Mouse (Mus musculus) spleen, adult 18-20 months (tissue): ENCODE data around the gene Haus7.

Source experiments
- DNase-seq, 2 experiments: peaks; one replicate each; pipeline ENCODE4 v3.0.0; 2022; ENCODE audit warnings: mixed read lengths in 2 of 2

The Haus7 gene

GRCm38 (mm10) chrX:73458877-73459392 is at the start of gene Haus7:
Gene Haus7 (minus strand): TSS chrX:73459044.
- DNase-seq, result peak; percentile 75 to 86

- DNase-seq, result no peak
These were observed 47.7 kb upstream of the Haus7 start for GRCm38 (mm10) chrX:73506577-73506976.

DNA sequence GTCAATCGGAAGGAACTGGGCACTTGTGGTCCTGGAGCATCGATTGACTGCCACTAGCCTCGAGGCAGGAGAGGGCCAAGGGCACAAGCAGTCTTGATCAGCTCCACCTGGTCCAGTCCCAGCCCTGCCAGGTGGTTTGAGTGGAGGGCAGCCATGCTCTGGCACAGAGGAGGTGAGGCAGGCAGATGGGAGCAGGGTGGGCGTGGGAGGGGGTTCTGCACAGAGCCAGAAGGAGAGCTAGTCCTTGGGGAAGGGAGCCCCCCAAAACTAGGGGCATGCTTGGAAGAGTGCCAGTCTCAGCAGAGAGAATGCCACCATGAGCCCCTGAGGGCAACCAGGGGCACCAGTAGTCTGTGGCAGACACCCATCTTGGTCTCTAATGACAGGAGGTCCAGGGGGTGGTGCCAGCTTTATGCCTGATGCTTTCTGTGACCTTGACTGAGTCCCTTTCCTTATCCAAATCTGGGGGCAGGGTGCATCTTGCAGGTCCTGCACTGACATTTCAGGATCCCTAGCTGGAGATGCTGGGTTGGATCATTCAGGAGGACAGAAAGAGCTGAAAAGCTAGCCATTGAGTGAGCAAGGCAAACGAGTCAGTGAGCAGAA is 46.4 kb upstream of the Haus7 start:
- DNase-seq, result no peak

GRCm38 (mm10) chrX:73496746-73497145 is 37.9 kb upstream of the Haus7 start:
- DNase-seq, result no peak

DNA sequence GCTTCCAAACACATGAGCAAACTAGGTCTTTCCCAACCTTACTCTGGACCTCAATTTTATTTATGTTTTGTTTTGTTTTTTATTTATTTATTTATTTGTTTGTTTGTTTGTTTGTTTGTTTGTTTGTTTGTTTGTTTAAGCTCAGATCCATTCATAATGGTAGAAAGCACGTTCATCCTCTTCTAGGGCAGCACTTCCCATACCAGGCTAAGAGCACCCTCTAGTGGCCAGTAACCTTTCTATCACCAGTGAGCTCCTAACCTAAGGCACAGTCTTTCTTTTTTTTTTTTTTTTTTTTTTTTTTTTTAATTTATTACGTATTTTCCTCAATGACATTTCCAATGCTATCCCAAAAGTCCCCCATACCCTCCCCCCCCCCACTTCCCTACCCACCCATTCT is 34.7 kb upstream of the Haus7 start:
- peak in 1 of 2 experiments; percentile 14 for DNase-seq

DNA sequence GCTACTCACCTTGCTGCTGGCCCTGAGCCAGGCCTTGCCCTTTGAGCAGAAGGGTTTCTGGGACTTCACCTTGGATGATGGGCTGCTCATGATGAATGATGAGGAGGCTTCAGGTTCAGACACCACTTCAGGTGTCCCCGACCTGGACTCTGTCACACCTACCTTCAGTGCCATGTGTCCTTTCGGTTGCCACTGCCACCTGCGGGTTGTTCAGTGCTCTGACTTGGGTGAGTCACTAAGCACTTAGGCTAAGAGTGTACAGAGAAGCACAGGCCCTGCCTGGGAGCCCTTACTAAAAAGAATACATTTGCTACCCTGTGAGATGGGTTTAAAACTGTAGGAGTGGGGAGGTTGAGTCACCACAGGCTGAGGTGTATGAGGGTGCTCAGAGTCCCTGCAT is 32.0 kb upstream of the Haus7 start:
- DNase-seq, result no peak

GRCm38 (mm10) chrX:73490186-73490585 is 31.3 kb upstream of the Haus7 start:
- no peak for DNase-seq

GRCm38 (mm10) chrX:73486920-73487319 is 28.1 kb upstream of the Haus7 start:
- no peak for DNase-seq

DNA sequence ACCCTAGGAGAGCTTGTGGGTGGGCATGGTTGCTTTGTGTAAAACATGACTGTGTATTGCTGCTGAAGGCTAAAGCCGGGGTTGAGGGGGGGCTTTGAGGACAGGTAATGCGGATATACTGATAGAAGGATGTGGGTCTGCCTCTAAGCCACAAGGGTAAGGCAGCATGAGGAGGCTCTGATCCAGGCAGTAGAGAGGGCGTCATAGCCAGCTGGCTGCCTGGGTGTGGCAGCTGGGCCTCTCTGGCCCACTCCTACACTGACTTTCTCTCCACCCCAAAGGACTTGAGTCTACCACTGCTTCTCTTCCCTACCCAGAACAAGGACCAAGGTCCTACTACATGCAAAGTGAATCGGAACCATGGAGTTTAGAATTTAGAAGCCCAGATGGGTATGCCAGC is 26.0 kb upstream of the Haus7 start:
- DNase-seq, result no peak

GRCm38 (mm10) chrX:73484076-73484475 is 25.2 kb upstream of the Haus7 start:
- DNase-seq, result no peak

GRCm38 (mm10) chrX:73483484-73483810 is 24.6 kb upstream of the Haus7 start, which contains the start of gene Bgn:
Gene Bgn (plus strand): TSS chrX:73483602.
- no peak for DNase-seq

- DNase-seq, result no peak
These were observed 24.0 kb upstream of the Haus7 start for GRCm38 (mm10) chrX:73482643-73483483.

GRCm38 (mm10) chrX:73480334-73480733 is 21.5 kb upstream of the Haus7 start:
- no peak for DNase-seq

- no peak for DNase-seq
These were observed 20.8 kb upstream of the Haus7 start for GRCm38 (mm10) chrX:73479656-73480055.

DNA sequence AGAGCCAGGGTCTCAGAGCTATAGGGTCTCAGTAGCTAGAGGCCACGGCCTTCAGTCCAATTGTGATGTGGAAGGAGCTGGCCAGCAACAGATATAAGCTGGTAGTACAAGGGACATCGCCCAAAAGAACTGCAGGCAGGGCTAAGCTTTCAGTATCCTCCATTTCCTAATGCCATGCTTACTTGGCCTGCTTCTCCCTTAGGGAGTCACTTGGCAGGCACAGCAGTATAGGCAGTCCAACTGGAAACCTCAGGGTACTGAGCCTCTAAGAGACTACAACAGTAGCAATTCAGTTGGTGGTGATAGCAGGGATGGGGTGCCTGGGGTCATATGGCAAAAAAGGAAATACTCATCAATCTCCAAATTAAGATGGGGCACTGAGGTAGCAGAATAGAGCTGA is 18.7 kb upstream of the Haus7 start:
- DNase-seq, result no peak

DNA sequence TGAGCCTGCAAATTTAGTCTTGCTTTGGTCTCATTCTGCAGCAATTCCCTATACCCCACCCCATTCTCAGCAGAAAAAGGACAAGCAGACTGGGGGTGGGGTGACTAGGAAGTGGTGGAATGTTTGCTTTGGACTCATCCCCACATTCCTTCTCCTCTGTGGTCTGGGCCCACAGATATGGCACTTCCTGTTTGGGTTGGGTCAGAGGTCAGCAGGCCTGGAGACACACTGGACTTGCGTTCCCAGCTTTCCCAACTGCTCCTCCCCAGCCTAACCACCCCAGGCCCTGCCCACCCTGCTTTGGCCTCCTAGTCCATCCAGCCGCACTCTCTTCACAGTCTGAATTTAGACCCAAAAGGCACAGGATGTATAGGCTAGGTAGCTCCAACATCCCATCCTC is 17.8 kb upstream of the Haus7 start:
- DNase-seq, result no peak

GRCm38 (mm10) chrX:73475658-73476256 is 16.9 kb upstream of the Haus7 start:
- no peak for DNase-seq

- DNase-seq, result no peak
These were observed 15.7 kb upstream of the Haus7 start for GRCm38 (mm10) chrX:73474340-73475165.

DNA sequence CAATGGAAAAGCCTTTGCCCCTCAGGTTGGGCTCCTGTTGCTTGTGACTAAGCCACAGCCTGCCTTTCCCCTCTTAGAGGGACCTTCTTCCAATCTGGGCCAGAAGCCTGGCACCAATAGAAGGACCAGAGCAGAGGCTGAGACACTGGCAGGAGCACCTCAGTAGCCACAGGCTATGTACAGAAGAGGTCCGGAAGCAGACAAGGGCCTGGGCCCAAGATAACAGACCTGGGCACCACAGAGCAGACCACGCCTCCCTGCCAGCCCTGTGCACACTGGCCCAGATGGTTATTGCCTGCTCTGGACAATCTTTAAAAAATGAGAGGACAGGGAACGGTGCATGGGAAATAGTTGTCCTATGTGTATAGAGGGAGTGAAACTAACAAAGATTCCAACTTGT is 12.9 kb upstream of the Haus7 start:
- no peak for DNase-seq

- DNase-seq, result no peak
These were observed 9.9 kb upstream of the Haus7 start for GRCm38 (mm10) chrX:73468752-73469151.

GRCm38 (mm10) chrX:73468330-73468729 is 9.5 kb upstream of the Haus7 start:
- no peak for DNase-seq

- no peak for DNase-seq
These were observed 8.8 kb upstream of the Haus7 start for GRCm38 (mm10) chrX:73467446-73468241.
